Mouse (Mus musculus) testis, adult 2 months (tissue): ENCODE results near the gene Fam50b.

Experiments
- CTCF ChIP-seq: fragments of 200-500 bp; IDR thresholded peaks from 2 replicates; pipeline ENCODE4 v1.5.1; 2012; ENCODE audit warnings: low read depth, mild to moderate bottlenecking, inconsistent platforms, low read length, moderate library complexity; ENCODE audit not compliant: control insufficient read depth, insufficient read depth, insufficient replicate concordance
- POLR2A ChIP-seq: fragments of 200-500 bp; IDR thresholded peaks from 2 replicates; pipeline ENCODE4 v1.6.1; 2012; ENCODE audit warnings: low read depth, mild to moderate bottlenecking, inconsistent platforms, low read length, moderate library complexity; ENCODE audit not compliant: control insufficient read depth

- TF ChIP-seq CTCF (no peak), POLR2A (no peak)
These were observed 30.6 kb downstream of the Fam50b start for GRCm38 (mm10) chr13:34765269-34765668.
